Mouse (Mus musculus) heart, postnatal 14 days (tissue): Measurements from ENCODE around the gene Pola1. TPM values are rescaled to one million over a fixed set of nuclear protein-coding genes. Genes with fewer than 3 reads are reported as not detected.

Experiments used
- DNase-seq, 2 experiments: peaks; one replicate each; pipeline ENCODE4 v3.0.0; 2021 to 2022
- intact Hi-C: fragments of 180-260 bp; cut with DNase I; formaldehyde crosslinking; loops from one replicate; pipeline ENCODE4 v1.15.1; 2025
- long read RNA-seq, 2 experiments: library from polyadenylated mRNA; stranded (forward); transcript quantifications; one replicate each; pipeline ENCODE4 v2.0.0; 2021
- total RNA-seq, 2 experiments: library from RNA; stranded (reverse); gene quantifications; 2 replicates each; pipeline ENCODE4 v1.2.3; 2021

Gene Pola1
- total RNA-seq = 1 to 10 TPM; 5.5 to 7.9 TPM
- long read RNA-seq, experiment 1, partial matches to known transcripts = 2 of 3 reads
- long read RNA-seq, experiment 1, other reads (novel, unspliced or antisense) = 1 of 3 reads
- long read RNA-seq, experiment 2, partial matches to known transcripts = 1 of 2 reads
- long read RNA-seq, experiment 2, other reads (novel, unspliced or antisense) = 1 of 2 reads

DNA sequence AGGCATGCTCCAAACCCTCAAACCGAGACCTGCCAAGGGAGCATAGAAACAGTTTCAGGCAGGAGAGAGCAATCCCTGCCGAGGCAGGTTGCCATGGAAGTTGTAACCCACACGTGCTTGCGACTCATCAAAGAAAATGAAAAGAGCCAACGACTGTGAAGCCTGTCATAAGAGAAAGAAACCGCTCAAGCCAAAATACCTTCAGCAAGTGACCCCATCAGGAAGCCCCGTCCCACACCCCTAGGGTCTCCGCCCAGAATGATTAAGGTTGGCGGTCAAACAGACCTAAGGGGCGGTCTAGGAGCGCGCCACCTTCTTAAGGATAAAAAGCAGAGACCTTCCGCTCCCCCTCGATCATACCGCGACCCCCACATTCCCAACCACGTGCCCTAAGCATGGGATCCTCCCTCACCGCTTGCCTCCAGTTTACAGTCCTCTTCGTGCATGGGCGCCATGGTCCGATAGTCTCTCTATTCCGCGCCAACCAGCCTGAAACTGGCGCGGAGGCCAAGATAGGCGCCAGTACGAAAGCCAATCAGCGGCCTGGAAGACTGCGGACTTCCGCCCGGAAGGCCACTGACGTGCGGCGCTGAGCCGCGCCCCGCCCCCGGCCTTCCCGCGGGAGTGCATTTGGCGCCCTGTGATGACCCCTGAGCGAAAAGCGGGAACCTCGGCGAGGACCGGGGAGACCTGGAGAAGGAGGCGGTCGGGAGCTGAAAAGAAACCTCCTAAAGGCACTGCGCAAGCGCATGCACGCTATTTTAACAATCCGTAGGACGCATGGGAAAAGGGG lies at the start of gene Pola1:
TSS of gene Pola1 (minus strand) at position 499 of the 793 bp plus-strand sequence.
- peak; percentile 88 for DNase-seq
- intact Hi-C loops = loop anchor here (10.0 kb wide), 1 partner anchor 253 kb away; no protein-coding TSS in a partner anchor

GRCm38 (mm10) chrX:93676228-93676627 lies 44.3 kb upstream of the Pola1 start:
- no peak for DNase-seq
- intact Hi-C loops = no loop called here

- DNase-seq = peak; percentile 15 to 16
These were observed 43.2 kb upstream of the Pola1 start for GRCm38 (mm10) chrX:93674836-93675795.

GRCm38 (mm10) chrX:93674432-93674831 lies 42.5 kb upstream of the Pola1 start:
- DNase-seq = no peak
- intact Hi-C loops = no loop called here

More at GRCm38 (mm10) chrX:93674836-93675795, 43.2 kb upstream of the Pola1 start:
- intact Hi-C loops = no loop called here

DNA sequence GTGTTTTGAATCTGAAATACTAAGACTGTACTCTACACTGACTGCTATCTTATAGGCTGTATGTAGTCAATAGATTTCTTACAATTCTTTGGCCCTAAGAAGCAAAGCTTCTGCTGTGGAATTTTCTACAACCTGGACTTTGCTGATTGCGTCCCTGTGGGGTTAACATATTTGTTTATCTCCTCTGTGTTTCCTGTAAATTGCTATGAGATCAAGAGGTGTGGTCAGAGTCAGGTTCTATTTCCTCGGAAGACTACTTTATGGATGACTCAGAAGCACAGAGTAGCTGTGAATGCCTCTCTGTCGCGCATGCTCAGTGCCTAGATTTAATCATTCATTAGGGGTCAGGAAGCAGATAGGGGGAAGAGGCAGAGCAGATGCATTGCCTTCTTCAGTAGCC lies 32.8 kb upstream of the Pola1 start:
- no peak for DNase-seq
- intact Hi-C loops = no loop called here

- no peak for DNase-seq
- intact Hi-C loops = no loop called here
These were observed 32.1 kb upstream of the Pola1 start for GRCm38 (mm10) chrX:93663919-93664586.

DNA sequence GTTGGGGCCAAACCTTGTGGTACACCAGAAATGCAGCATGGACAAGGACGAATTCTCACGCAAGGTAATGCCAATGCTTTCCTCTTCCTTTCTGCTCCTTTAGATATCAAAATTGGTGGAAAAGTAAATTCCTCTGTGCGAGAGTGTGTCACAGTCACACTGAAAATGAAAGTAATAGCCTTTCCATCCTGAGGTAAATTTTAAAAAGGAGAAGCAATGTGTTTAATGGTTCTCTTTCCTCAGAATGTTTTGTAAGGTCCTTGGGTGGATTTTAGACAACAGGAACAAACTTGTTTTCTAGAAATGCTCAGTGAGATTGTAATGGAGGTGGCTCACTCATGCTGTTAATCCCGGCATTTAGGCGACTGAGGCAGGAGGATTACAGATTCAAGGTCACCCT lies 23.2 kb upstream of the Pola1 start:
- DNase-seq = no peak
- intact Hi-C loops = no loop called here

DNA sequence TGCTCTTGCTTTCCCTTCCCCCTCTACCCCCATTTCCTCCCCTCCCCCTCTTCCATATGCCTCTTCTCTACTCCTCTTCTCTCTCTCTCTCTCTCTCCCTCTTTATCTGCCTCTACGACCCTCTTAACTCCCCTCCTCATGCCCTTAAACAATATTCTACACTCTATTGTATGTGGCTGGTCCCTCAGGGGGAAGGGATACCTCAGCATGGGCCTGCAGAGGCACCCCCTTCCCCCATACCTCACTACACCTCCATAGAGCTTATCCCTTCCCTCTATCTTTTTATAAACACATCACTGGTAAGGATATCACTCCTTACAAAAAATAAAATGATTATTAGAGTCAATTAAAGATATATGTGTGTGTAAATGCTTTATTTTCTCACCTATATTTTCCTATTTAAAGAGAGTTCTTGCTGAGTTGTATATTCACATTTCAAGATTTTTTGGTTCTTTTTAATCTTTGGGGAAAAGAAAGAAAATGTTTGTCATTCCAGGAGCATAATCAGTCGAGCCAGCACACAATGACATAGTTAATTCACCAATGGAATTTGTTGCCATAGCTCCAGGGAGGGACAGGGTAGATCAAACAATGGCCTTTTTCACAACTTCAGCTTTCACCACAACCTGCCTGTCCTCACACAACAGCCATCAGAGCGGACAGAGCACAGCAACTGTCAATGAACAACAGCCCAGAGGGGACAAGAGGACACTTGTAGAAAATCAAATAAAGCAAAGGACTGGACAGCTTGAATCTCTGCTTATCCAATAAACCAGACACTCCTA lies 22.5 kb upstream of the Pola1 start, which contains the start of gene Pcyt1b:
TSS of gene Pcyt1b (plus strand) at position 646 of the 785 bp plus-strand sequence.
- intact Hi-C loops = no loop called here
- no peak for DNase-seq

GRCm38 (mm10) chrX:93650738-93651137 lies 18.8 kb upstream of the Pola1 start:
- intact Hi-C loops = no loop called here
- no peak for DNase-seq

DNA sequence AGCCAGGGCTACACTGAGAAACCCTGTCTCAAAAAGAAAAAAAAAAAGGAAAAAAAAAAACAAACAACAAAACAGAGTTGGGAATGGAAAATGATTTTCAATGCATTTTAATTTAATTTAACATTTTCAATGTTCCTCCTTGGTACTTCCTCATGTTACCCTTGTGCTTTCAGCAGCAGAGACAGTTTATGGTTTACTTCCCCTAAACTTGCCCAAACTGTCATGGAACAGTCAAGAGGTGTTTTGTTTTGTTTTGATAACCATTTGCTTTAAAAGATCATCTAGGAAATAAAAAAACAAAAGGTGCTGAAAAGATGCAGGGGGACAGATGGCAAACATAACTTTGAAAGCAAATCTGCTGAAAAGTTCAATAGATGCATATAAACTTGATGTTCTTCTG lies 12.1 kb upstream of the Pola1 start:
- no peak for DNase-seq
- intact Hi-C loops = no loop called here

- DNase-seq = no peak
- intact Hi-C loops = no loop called here
These were observed 11.6 kb upstream of the Pola1 start for GRCm38 (mm10) chrX:93643600-93643999.

DNA sequence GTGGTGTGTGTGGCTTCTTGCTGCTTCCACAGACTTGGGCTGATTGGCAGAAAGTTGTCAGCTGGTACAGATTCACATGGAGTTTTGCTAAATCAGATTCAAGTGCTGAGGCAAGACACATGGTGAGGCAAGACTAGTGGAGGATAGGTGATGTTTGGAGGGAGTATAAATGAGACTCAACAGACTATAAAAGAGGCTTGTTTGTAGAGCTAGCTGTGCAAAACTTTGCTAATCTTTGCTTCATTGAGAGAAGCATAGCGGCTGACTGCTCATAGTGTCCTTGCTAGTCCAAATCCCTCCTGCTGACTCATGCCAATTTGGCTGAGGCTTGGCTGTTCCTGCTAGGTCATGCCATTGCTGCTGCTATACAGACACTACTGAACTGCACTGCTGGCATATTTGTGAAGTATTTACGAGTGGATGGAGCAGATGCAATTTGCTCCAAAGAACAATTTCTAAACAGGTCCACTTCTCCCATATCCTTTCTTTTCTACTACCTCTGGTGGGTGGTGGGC lies 3.0 kb upstream of the Pola1 start:
- DNase-seq = peak in 1 of 2 experiments; percentile 6
- intact Hi-C loops = loop anchor here (10.0 kb wide), 1 partner anchor 250 kb away; no protein-coding TSS in a partner anchor

DNA sequence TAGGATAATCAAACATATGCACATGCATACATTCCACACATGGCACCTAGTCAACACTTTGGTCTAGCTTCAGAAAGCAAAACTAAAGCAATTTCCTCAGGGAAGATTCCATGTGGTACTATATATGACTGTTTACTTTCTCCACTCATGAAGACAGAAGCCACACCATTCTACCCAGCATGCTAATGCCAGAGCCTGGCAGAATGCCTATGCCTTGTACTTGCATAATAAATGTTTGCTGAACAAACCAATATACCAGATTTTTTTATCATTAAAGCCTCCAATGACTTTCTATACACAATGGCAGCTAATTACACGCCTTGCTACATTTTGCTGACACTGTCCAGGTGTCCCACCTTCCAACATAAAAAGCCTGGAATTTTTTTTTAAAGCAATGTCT lies 1.7 kb downstream of the Pola1 start:
- intact Hi-C loops = loop anchor here (10.0 kb wide), 1 partner anchor 255 kb away; no protein-coding TSS in a partner anchor
- DNase-seq = no peak

DNA sequence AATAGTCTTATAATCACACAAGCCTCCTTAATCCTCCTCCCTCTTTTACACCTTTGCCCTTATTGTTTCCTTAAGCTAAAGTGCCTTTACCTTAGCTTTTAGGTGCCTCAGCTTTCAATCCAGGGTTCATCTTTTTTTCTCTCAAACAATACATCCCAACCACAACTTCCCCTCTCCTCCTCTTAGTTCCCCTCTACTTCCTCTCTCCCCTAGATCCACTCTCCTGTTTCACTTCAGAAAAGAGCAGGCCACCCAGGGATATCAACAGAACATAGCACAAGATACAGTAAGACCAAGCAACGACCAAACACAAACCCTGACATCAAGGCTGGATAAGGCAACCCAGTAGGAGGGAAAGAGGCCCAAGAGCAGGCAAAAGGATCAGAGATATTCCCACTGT lies 29.7 kb downstream of the Pola1 start:
- intact Hi-C loops = no loop called here
- DNase-seq = no peak

DNA sequence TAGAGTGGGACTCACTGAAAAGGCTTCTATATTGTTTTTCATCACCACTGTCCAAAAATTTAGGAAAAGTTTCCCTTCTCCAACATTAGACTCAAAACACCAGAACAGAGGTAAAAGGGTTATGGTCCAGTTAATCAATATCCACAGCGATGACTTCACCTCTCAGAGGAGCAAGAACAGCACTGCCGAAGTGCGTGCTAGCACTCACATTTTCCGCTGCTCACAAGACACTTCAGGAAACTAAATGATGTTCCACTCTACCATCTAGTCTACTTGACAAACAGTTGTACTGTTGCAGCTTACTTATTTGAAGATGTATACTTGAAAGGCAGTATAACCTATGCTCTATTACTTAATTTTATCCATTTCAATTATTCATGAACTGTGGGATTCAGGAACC lies 37.7 kb downstream of the Pola1 start:
- intact Hi-C loops = no loop called here
- DNase-seq = no peak

DNA sequence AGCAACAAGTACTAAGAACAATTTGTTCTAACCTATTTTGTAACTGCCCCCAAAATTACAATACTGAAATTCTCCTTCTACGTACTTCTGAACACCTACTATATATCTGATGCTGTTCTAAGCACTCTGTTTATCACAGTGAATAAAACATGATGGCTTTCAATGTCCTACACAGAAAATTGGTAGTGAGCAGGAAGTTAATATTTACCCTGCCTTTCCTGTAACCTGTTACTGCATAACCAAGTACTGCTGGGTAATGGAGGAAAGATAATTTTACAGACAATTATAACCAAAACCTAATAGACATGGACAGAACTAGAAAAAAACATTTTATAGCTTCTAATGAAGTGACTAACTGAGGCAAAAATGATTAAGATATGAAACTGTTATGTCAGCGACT lies 51.0 kb downstream of the Pola1 start:
- intact Hi-C loops = no loop called here
- DNase-seq = no peak

DNA sequence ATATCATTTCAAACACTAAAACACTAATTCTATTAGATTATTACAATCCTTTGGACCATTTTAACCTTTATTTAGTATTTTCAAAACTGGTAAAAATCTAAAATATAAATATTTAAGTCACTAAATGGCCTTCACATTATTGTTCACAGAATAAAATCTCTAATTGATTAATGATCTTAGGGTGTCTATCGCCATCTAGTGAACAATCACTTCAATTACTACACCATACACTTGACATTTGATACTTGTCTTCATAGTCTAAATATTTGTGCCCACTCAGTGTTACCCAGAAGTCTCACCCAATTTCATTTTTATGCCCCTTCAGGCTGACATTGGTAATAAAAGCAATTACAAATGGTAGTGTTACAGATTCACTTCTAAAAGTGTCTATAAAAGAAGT lies 74.8 kb downstream of the Pola1 start:
- intact Hi-C loops = loop anchor here (5.0 to 10.0 kb wide), 2 partner anchors 272 to 490 kb away; partner anchors contain the start of gene Arx
- DNase-seq = no peak

- DNase-seq = no peak
- intact Hi-C loops = no loop called here
These were observed 92.2 kb downstream of the Pola1 start for GRCm38 (mm10) chrX:93539779-93540178.

GRCm38 (mm10) chrX:93502865-93503353 lies 129.0 kb downstream of the Pola1 start:
- intact Hi-C loops = no loop called here
- DNase-seq = no peak
